Mouse (Mus musculus): ENCODE results near the gene Esyt1.

DNA sequence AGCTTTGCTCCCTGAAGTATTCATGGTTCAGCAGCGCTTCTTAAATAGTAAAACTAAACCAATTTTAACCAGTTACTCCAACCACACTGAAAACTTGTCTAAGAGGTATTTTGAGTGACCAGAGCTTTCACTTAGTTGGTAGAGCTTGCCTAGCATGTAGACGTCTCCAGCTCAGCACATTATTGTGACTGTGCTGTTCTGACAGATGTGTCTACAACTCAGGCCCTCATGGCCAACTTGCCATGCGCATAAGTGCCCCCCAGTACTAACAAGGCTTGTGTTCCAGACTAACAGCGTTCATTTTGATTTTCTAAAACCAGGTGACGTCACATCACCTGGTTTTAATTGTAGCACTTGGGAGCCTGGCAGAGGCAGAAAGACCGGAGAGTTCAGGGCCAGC is 31.3 kb upstream of the Esyt1 start:
- TF ChIP-seq CTCF (IDR thresholded peaks at IDR 0.05; ENCODE audit: low read depth): no peak
- no peak for TF ChIP-seq EP300 (IDR thresholded peaks at IDR 0.05; ENCODE audit: low read depth)
